Mouse (Mus musculus): ENCODE results near the gene Tmem104.

- TF ChIP-seq CTCF (IDR thresholded peaks at IDR 0.05; ENCODE audit: insufficient read depth, low read length) (no peak), POLR2A (IDR thresholded peaks at IDR 0.05; ENCODE audit: borderline replicate concordance, extremely low read depth, low read depth, low read length) (no peak)
Measured at GRCm38 (mm10) chr11:115228430-115228829, 41.1 kb downstream of the Tmem104 start.
